Mouse (Mus musculus) megakaryocyte-erythroid progenitor cell, adult 5 weeks (primary cell): ENCODE data around the gene Scd3. TPM values are rescaled to one million over a fixed set of nuclear protein-coding genes. Genes with fewer than 3 reads are reported as not detected.

Source experiments
- polyA plus RNA-seq: library from polyadenylated mRNA; stranded (reverse); fragments of >175 nt; gene quantifications from 2 replicates; pipeline ENCODE4 v1.2.3, GENCODE M21; 2012

Gene Scd3
- polyA plus RNA-seq = not detected in 2 replicates

DNA sequence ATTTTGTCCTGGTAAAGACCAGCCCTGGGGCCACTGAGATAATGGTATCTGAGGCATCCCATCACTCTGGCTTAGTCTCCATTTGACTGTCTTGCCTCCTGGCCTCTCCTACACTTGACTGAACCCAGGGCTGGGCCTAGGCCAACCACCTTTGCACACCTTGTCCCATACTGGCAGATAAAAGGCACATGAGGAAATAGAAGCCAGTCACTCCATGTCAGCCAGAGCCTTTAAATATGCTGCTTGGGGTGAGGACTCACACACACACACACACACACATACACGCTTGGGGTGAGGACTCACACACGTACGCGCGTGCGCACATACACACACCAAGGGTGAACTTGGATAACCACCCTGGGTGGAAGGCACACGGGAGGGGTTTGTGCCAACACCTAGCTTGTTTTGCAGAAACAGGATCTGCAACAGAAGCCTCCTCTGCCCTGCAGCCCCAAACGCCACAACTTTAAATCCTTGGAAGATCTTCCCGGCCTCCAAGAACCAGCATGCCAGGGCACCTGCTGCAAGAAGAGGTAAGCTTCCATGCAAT is at the start of gene Scd3:
Scd3 (plus strand) TSS at position 255 of the 550 bp plus-strand sequence.

DNA sequence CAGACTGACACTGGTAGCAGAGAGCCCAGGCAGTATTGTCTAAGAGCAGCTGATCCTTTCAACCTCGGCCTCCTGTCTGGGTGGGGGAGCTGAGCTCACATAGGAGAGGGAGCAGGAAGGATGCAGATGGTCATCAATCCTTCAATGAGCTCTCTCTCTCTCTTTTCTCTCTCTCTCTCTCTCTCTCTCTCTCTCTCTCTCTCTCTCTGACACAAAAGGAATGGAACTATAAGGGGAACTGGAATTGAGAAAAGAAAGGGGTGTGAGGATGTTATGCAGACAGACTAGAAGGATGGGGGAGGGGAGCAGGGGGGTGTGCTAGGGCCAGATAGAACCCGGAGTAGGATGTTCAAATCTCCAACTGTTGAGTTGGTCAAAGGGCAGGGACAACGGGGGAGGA is 10.7 kb upstream of the Scd3 start, which contains the start of gene Pkd2l1:
Pkd2l1 (minus strand) TSS at position 101 of the 400 bp plus-strand sequence.

GRCm38 (mm10) chr19:44292941-44293768 is 90.1 kb downstream of the Scd3 start, which contains the start of gene Scd2:
Gene Scd2, plus strand, starts transcription at chr19:44293674.

Other genes starting within 250 kb of the Scd3 start
- 0.38 and 0.53 TPM in 2 replicates for gene Cpn1, start 216.7 kb upstream of the Scd3 start, polyA plus RNA-seq
- not detected in 2 replicates for gene Cyp2c23, start 174.1 kb upstream of the Scd3 start, polyA plus RNA-seq
- 26.3 and 30.6 TPM in 2 replicates for gene Erlin1, start 133.5 kb upstream of the Scd3 start, polyA plus RNA-seq
- 14.5 TPM in 2 replicates for gene Chuk, start 95.8 kb upstream of the Scd3 start, polyA plus RNA-seq
- gene Cwf19l1, start 67.4 kb upstream of the Scd3 start, polyA plus RNA-seq = 5.7 and 6.5 TPM in 2 replicates
- gene Bloc1s2, start 56.8 kb upstream of the Scd3 start, polyA plus RNA-seq = 179 and 203 TPM in 2 replicates
- not detected in 2 replicates for gene Pkd2l1, start 10.8 kb upstream of the Scd3 start, polyA plus RNA-seq
- 9.7 and 10.6 TPM in 2 replicates for gene Scd2, start 90.4 kb downstream of the Scd3 start, polyA plus RNA-seq
- gene Scd4, start 129.8 kb downstream of the Scd3 start, polyA plus RNA-seq = 0.02 and 0.04 TPM in 2 replicates
- 1.4 and 3.9 TPM in 2 replicates for gene Scd1, start 204.6 kb downstream of the Scd3 start, polyA plus RNA-seq